8 mouse cellular contexts compared by ENCODE assay signal in the genomic region with DNA sequence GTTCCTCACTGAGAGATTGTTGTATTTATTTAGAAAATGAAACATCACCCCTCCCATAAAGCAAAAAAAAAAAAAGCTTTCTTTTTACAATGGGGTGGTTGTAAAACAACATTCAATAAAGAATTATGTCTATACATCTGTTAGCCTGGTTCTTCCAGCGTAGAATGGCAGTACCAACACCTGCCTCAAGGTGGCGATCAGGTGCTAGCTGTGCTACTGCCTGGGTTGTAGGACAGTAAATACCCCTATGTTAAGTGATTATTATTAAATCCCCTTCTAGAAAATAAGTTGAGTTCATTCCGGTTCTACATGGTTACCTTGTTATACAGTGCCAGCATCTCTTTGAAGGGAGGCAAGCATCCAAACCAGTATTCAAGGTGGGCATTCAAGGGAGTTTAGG.
DNase-seq lines count a peak whose midpoint lies in the region; ATAC-seq lines count a peak whose summit lies in the region.

No protein-coding gene starts in this region.

- H3K27me3 ChIP-seq in embryonic facial prominence, embryonic 11.5 days (ENCODE audit: control insufficient read depth, insufficient read depth, low read length): no peaks in the 10 kb centered on the region

- H3K9me3 ChIP-seq in embryonic facial prominence, embryonic 11.5 days (replicated peaks; ENCODE audit: control insufficient read depth, low read length): no peaks in the 10 kb centered on the region

- no peaks in the 10 kb centered on the region for H3K36me3 ChIP-seq in embryonic facial prominence, embryonic 11.5 days (replicated peaks; ENCODE audit: control insufficient read depth, insufficient read depth, low read depth, low read length)

- H3K9ac ChIP-seq in embryonic facial prominence, embryonic 11.5 days (replicated peaks; ENCODE audit: low read length): no peak overlapping the region

- H3K4me3 ChIP-seq in embryonic facial prominence, embryonic 11.5 days (ENCODE audit: low read depth, low read length): no peak overlapping the region

- H3K4me2 ChIP-seq in embryonic facial prominence, embryonic 11.5 days (ENCODE audit: low read depth, low read length): no peak overlapping the region

- no peak; the same call in 1 of the 2 replicates for ATAC-seq in frontal cortex, adult (ENCODE audit: low TSS enrichment)
- no peak for ATAC-seq in embryonic facial prominence, embryonic 11.5 days (replicated peaks; ENCODE audit: insufficient number of reproducible peaks, low FRiP score, low TSS enrichment, low read depth)

- no peak overlapping the region for H3K27ac ChIP-seq in embryonic facial prominence, embryonic 11.5 days (replicated peaks; ENCODE audit: low read depth, low read length)

- WGBS in embryonic facial prominence, embryonic 11.5 days: 52% methylated on average over 3 of the region's 3 CpGs
- 43% methylated on average over 3 of the region's 3 CpGs for WGBS in large intestine, adult 2 months

- peak; percentile 28 to 33 for DNase-seq in frontal cortex, postnatal 25 days (ENCODE audit: low spot score in 2 of 2)
- DNase-seq in urinary bladder, postnatal 14 days (ENCODE audit: low spot score): peak; percentile 68
- no peak for DNase-seq in urinary bladder, postnatal 10 days (ENCODE audit: low spot score)
- peak; percentile 56 for DNase-seq in embryonic facial prominence, embryonic 11.5 days (ENCODE audit: low spot score)
- peak; percentile 11 for DNase-seq in large intestine, adult 2 months (ENCODE audit: low read depth, low spot score)
- DNase-seq in naive thymus-derived CD4-positive, alpha-beta T cell, adult 2 months (ENCODE audit: low read depth): peak; percentile 18
- DNase-seq in Muller cell, postnatal 12 days (ENCODE audit: inconsistent ontology term): no peak

- no peaks in the 10 kb centered on the region for H3K4me1 ChIP-seq in embryonic facial prominence, embryonic 11.5 days (ENCODE audit: control insufficient read depth, insufficient read depth, low read length)

Comparison
In these comparisons a context has a peak if more than half of its experiments do, and no peak if none do; other contexts are left out.
1. DNase-seq: peak in frontal cortex, postnatal 25 days (2 of 2), urinary bladder, postnatal 14 days (single experiment), embryonic facial prominence, embryonic 11.5 days (single experiment), large intestine, adult 2 months (single experiment) and naive thymus-derived CD4-positive, alpha-beta T cell, adult 2 months (single experiment); none in urinary bladder, postnatal 10 days (single experiment) and Muller cell, postnatal 12 days (single experiment).